ENCODE assay signal across 25 mouse cellular contexts in the genomic region with DNA sequence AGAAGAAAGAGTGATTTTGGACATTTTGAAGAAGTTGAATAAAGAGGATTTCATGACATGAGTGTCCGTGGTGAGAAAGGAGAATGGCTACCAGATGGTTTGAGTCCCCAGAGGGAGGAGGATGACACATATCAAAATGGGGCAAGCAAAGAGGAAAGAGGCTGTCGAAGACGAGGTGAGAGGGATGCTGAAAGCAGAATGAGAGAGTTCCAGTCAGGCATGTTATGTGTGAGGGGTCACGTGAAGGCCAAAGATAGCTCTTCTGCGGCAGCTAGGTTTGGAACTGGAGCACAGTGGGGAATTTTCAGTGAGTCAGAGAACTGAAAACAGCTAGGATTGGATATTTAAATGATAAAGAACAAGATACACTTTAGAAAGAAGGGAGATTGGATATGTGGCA.
DNase-seq lines count a peak whose midpoint lies in the region; ATAC-seq and TF ChIP-seq lines count a peak whose summit lies in the region.
"Had no signal": no experiment of that assay in that cellular context is flagged by ENCODE, and none has a peak within 500 bp of the region (broad histone marks: within the 10 kb centered on the region; RNA-seq: fewer than 3 reads in every experiment).

No protein-coding gene starts in this region.

- no peaks in the 10 kb centered on the region for H3K9me3 ChIP-seq in heart, embryonic 12.5 days (replicated peaks)
- H3K9me3 ChIP-seq in CH12.LX (replicated peaks; ENCODE audit: low read length) = no peaks in the 10 kb centered on the region
- H3K9me3 ChIP-seq: embryonic facial prominence, embryonic 13.5 days; embryonic facial prominence, embryonic 15.5 days; forebrain, embryonic 10.5 days; forebrain, embryonic 12.5 days; G1E had no signal

- peak overlapping the region; percentile 49; the same call in 1 of the 2 replicates for H3K27ac ChIP-seq in heart, embryonic 12.5 days (ENCODE audit: poor library complexity, severe bottlenecking)
- no peak overlapping the region for H3K27ac ChIP-seq in CH12.LX (ENCODE audit: insufficient read depth, low read depth)
- H3K27ac ChIP-seq: embryonic facial prominence, embryonic 13.5 days; embryonic facial prominence, embryonic 15.5 days; forebrain, embryonic 10.5 days; forebrain, embryonic 12.5 days had no signal

- 0 out of 2 replicates have a peak, but pooled peaks cover 3% of the 10 kb centered on the region for H3K27me3 ChIP-seq in heart, embryonic 12.5 days (replicated peaks)
- H3K27me3 ChIP-seq in CH12.LX (replicated peaks) = no peaks in the 10 kb centered on the region
- H3K27me3 ChIP-seq: embryonic facial prominence, embryonic 13.5 days; embryonic facial prominence, embryonic 15.5 days; forebrain, embryonic 12.5 days had no signal

- TF ChIP-seq POLR2A in CH12.LX (IDR thresholded peaks at IDR 0.05; ENCODE audit: low read depth, low read length) = no peak

- H3K9ac ChIP-seq in heart, embryonic 12.5 days = no peak overlapping the region
- no peak overlapping the region for H3K9ac ChIP-seq in CH12.LX (ENCODE audit: insufficient read depth, low read depth)
- H3K9ac ChIP-seq: embryonic facial prominence, embryonic 13.5 days; embryonic facial prominence, embryonic 15.5 days; forebrain, embryonic 12.5 days had no signal

- DNase-seq in heart, adult 18-20 months = no peak
- peak; percentile 50 for DNase-seq in CH12.LX (ENCODE audit: extremely low read depth)
- DNase-seq in brain, adult 2 months (ENCODE audit: low read depth, low spot score) = peak; percentile 40
- DNase-seq in urinary bladder, postnatal 25 days (ENCODE audit: low spot score) = no peak
- DNase-seq: adrenal gland, adult 8-10 months; adrenal gland, postnatal 14 days; adrenal gland, postnatal 36 days; cerebellum, adult 11 months; cerebellum, adult 18-20 months; cerebellum, adult 8-10 months; cerebellum, adult 9-11 months; cerebellum, postnatal 14 days; cerebellum, postnatal 36 days; embryo, embryonic 11 days had no signal

- TF ChIP-seq RAD21 in CH12.LX (IDR thresholded peaks at IDR 0.05; ENCODE audit: low read depth, low read length) = no peak

- peaks cover 12% of the 10 kb centered on the region for H3K4me1 ChIP-seq in heart, embryonic 12.5 days (replicated peaks)
- H3K4me1 ChIP-seq in CH12.LX (ENCODE audit: control insufficient read depth in 1 of 2, insufficient read depth in 2 of 2) = peaks cover 0 to 40% of the 10 kb centered on the region in 2 experiments; a peak in 2 of 4 replicates
- H3K4me1 ChIP-seq: embryonic facial prominence, embryonic 13.5 days; embryonic facial prominence, embryonic 15.5 days had no signal

- ATAC-seq in heart, embryonic 12.5 days (ENCODE audit: insufficient number of reproducible peaks, low FRiP score) = no peak
- ATAC-seq: activated CD4-positive, CD25-positive, alpha-beta regulatory T cell, adult 4 months; forebrain, embryonic 14.5 days; forebrain, embryonic 16.5 days; Patski had no signal

- dilution Hi-C loops in CH12.LX (cut with MboI; ENCODE audit: extremely low pct_ligation_motif_present, extremely low pct_unique_long_range_greater_than_20kb, low sequenced_read_pairs) = no loop called here

- no peaks in the 10 kb centered on the region for H3K36me3 ChIP-seq in heart, embryonic 12.5 days
- no peaks in the 10 kb centered on the region for H3K36me3 ChIP-seq in CH12.LX (replicated peaks in 1 of 2; ENCODE audit: control insufficient read depth in 1 of 2, insufficient read depth in 1 of 2, low read length in 1 of 2)
- H3K36me3 ChIP-seq: embryonic facial prominence, embryonic 13.5 days; embryonic facial prominence, embryonic 15.5 days; forebrain, embryonic 10.5 days; forebrain, embryonic 12.5 days; G1E had no signal

- 36% methylated on average over 5 of the region's 5 CpGs for WGBS in heart, embryonic 12.5 days

- no peak for TF ChIP-seq EP300 in CH12.LX (IDR thresholded peaks at IDR 0.05; ENCODE audit: low read length)

- TF ChIP-seq CTCF in CH12.LX (conservative IDR thresholded peaks at IDR 0.05 in 1 of 2, IDR thresholded peaks at IDR 0.05 in 1 of 2; ENCODE audit: low read depth in 2 of 2, low read length in 2 of 2) = no peak

- no peak overlapping the region for H3K4me2 ChIP-seq in heart, embryonic 12.5 days
- H3K4me2 ChIP-seq in CH12.LX (ENCODE audit: insufficient read depth, low read depth, poor library complexity, severe bottlenecking) = no peak overlapping the region
- H3K4me2 ChIP-seq: embryonic facial prominence, embryonic 13.5 days; embryonic facial prominence, embryonic 15.5 days; forebrain, embryonic 12.5 days had no signal

- H3K79me2 ChIP-seq in CH12.LX (replicated peaks; ENCODE audit: control insufficient read depth, extremely low read depth, insufficient read depth, poor library complexity, severe bottlenecking) = no peaks in the 10 kb centered on the region

- in situ Hi-C loops in CH12.LX (cut with MboI; ENCODE audit: low pct_ligation_motif_present, low pct_unique_long_range_greater_than_20kb, low sequenced_read_pairs) = no loop called here

- no peak overlapping the region for H3K4me3 ChIP-seq in heart, embryonic 12.5 days
- no peak overlapping the region for H3K4me3 ChIP-seq in CH12.LX (replicated peaks in 1 of 3; ENCODE audit: low read depth in 2 of 3, low read length in 2 of 3, poor library complexity in 1 of 3)
- H3K4me3 ChIP-seq: embryonic facial prominence, embryonic 13.5 days; embryonic facial prominence, embryonic 15.5 days; erythroblast, embryonic 14.5 days; forebrain, embryonic 10.5 days; forebrain, embryonic 12.5 days had no signal

TF ChIP-seq in CH12.LX, 34 proteins besides CTCF, POLR2A, EP300 and RAD21:
- no peak for TF ChIP-seq CHD2 (IDR thresholded peaks at IDR 0.05; ENCODE audit: low read length)
- peak; percentile 81 for TF ChIP-seq BHLHE40 (IDR thresholded peaks at IDR 0.05; ENCODE audit: low read depth, low read length)
- no peak for TF ChIP-seq JUND (conservative IDR thresholded peaks at IDR 0.05; ENCODE audit: low read depth, low read length)
- no peak for TF ChIP-seq POLR2AphosphoS2 (IDR thresholded peaks at IDR 0.05; ENCODE audit: low read depth, low read length)
- TF ChIP-seq SMC3 (IDR thresholded peaks at IDR 0.05; ENCODE audit: low read depth, low read length) = no peak
TF ChIP-seq in CH12.LX: peak in this region for 1.

Comparison
In these comparisons a context has a peak if more than half of its experiments do, and no peak if none do; other contexts are left out.
1. DNase-seq: peak in CH12.LX (single experiment) and brain, adult 2 months (single experiment); none in heart, adult 18-20 months (0 of 2) and urinary bladder, postnatal 25 days (single experiment).